Mouse (Mus musculus): ENCODE results near the gene Psmc1. TPM values are rescaled to one million over a fixed set of nuclear protein-coding genes. Genes with fewer than 3 reads are reported as not detected.

Psmc1 gene
- polyA plus RNA-seq, 2 experiments from 2014 or later, result 190 to 201 TPM

Other genes starting within 250 kb of the Psmc1 start
- gene Efcab11, start 225.7 kb upstream of the Psmc1 start, polyA plus RNA-seq (2017; shearing (Covaris generic)), result 1 to 10 TPM; 1.0 to 1.5 TPM
- gene Tdp1, start 225.6 kb upstream of the Psmc1 start, polyA plus RNA-seq (2017; shearing (Covaris generic)), result 10 to 100 TPM; 25.4 to 34.4 TPM
- not detected for gene Kcnk13, start 145.7 kb upstream of the Psmc1 start, polyA plus RNA-seq (2017; shearing (Covaris generic))
- gene Nrde2, start 49.5 kb downstream of the Psmc1 start, polyA plus RNA-seq (2017; shearing (Covaris generic)), result 10 to 100 TPM; 12.6 to 23.3 TPM
- gene Calm1, start 89.3 kb downstream of the Psmc1 start, polyA plus RNA-seq (2017; shearing (Covaris generic)), result 1,000 to 10,000 TPM; 1,192 to 2,031 TPM